Mouse (Mus musculus): Measurements from ENCODE around the gene Gramd1c. TPM values are rescaled to one million over a fixed set of nuclear protein-coding genes. Genes with fewer than 3 reads are reported as not detected.

Gene Gramd1c
- 18.8 TPM for polyA plus RNA-seq (2014; fragmentation: Illumina TruSeq; extraction: RNeasy Lipid Tissue Mini Kit (QIAGEN cat#74804); ENCODE audit: low read depth, low replicate concordance)

DNA sequence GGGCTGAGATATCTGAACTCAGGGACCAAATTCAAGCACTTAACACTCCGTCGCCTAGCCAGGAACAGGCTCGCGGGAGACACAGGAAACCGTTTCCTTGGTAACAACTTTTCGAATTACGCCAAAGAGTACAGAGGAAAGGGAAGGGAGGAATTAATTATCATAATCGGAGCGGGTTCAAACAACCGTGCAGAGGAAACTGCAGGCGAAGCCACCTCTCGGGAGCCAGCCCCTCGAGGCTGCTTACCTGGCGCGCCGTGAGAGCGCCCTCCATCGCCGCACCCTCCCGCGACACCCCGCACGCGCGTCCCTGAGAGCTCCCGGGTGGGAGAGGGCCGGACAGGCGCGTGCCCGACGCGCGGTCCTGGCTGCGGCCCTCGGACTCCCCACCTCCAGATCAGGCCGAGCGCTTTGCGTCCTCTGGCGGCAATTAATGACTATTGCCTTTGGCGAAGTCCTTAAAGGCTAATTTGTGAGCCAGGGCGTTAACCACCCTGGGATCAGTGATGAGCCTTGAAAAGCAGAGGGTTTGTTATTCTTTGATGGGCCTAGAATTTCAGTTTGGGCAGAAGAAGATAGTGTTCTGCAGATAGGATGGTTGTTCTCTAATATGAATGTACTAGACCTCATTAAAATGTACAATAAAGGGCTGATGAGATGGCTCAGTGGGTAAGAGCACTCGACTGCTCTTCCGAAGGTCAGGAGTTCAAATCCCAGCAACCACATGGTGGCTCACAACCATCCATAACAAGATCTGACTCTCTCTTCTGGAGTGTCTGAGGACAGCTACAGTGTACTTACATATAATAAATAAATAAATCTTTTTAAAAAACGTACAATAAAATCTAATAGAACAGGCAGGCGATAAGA is at the start of gene Gramd1c:
Gene Gramd1c, minus strand, starts transcription at position 321 of the 870 bp plus-strand sequence.

DNA sequence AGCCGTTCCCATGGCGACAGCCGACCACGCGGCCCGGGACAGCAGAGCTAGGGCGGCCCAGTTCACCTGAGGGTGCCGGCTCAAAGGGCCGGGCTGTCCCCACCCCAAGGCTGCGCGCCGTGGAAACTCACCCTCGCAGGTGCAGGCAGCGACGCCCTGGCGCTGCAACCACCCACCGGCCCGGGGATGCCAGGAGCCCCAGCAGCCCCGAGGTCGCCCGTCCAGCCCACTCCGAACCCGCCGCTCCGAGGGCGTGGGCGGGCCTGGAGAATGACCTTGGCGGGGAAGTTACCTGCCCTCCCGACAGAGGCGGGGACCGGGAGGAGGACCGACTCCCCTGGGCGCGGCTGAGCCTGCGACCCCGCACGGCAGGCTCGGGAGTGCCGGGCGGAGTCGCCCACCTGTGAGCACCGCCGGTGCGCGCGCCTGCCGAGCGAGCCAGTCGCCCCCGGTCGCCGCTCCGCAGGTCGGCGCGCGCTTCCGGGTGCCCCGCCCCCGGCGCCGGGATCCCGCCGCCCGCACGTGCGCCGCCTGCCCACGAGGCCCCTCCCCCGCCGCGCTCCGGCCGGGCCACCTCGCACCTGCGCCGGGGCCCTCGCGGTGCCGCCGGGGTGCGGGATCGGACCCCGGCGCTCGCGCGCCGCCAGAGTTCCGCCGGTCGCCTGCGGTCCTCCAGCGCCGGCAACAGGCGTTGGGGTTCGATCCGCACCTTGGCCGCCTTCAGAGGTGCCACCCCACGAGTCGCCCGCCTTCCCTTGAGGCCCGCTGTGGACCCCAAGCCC is 83.6 kb downstream of the Gramd1c start, which contains the start of gene Zdhhc23:
Gene Zdhhc23, minus strand, starts transcription at position 464 of the 782 bp plus-strand sequence.

Other genes starting within 250 kb of the Gramd1c start
- gene Ccdc191, start 173.5 kb downstream of the Gramd1c start, polyA plus RNA-seq (2014; fragmentation: Illumina TruSeq; extraction: RNeasy Lipid Tissue Mini Kit (QIAGEN cat#74804); ENCODE audit: low read depth, low replicate concordance), result 9.6 TPM
- gene Qtrt2, start 136.5 kb downstream of the Gramd1c start, polyA plus RNA-seq (2014; fragmentation: Illumina TruSeq; extraction: RNeasy Lipid Tissue Mini Kit (QIAGEN cat#74804); ENCODE audit: low read depth, low replicate concordance), result 17.6 TPM
- 11.6 TPM for gene Zdhhc23, start 83.6 kb downstream of the Gramd1c start, polyA plus RNA-seq (2014; fragmentation: Illumina TruSeq; extraction: RNeasy Lipid Tissue Mini Kit (QIAGEN cat#74804); ENCODE audit: low read depth, low replicate concordance)
- 99.0 TPM for gene Atp6v1a, start 76.4 kb upstream of the Gramd1c start, polyA plus RNA-seq (2014; fragmentation: Illumina TruSeq; extraction: RNeasy Lipid Tissue Mini Kit (QIAGEN cat#74804); ENCODE audit: low read depth, low replicate concordance)
- 255 TPM for gene Naa50, start 76.5 kb upstream of the Gramd1c start, polyA plus RNA-seq (2014; fragmentation: Illumina TruSeq; extraction: RNeasy Lipid Tissue Mini Kit (QIAGEN cat#74804); ENCODE audit: low read depth, low replicate concordance)
- gene Usf3, start 109.9 kb upstream of the Gramd1c start, polyA plus RNA-seq (2014; fragmentation: Illumina TruSeq; extraction: RNeasy Lipid Tissue Mini Kit (QIAGEN cat#74804); ENCODE audit: low read depth, low replicate concordance), result 79.6 TPM

Data from sigmoid colon, adult 10 weeks (tissue).